Mouse (Mus musculus): ENCODE measurements around the gene Shq1.

GRCm38 (mm10) chr6:100662224-100662623 lies 8.7 kb downstream of the Shq1 start:
- TF ChIP-seq CTCF (IDR thresholded peaks at IDR 0.05; ENCODE audit: control insufficient read depth, insufficient read depth, insufficient replicate concordance, low read depth, low read length) (no peak), POLR2A (IDR thresholded peaks at IDR 0.05; ENCODE audit: control insufficient read depth, low read depth, low read length) (no peak)

All from testis, adult 2 months (tissue).